Mouse (Mus musculus) lung, postnatal 0 days (tissue): ENCODE data around the gene Dgkq. TPM values are rescaled to one million over a fixed set of nuclear protein-coding genes. Genes with fewer than 3 reads are reported as not detected.

Source experiments
- ATAC-seq: fragments of 200-750 bp; cut with Nextera tagmentation; 2 replicates; pipeline ENCODE4 v1.8.0; 2017; ENCODE audit warnings: moderate library complexity
- DNase-seq: peaks from one replicate; pipeline ENCODE4 v3.0.0-alpha.2; 2016; ENCODE audit warnings: low spot score
- H3K27ac ChIP-seq: fragments of 300-500 bp; sonication (generic); 2 replicates; pipeline ENCODE4 v1.5.1; 2014; ENCODE audit warnings: antibody characterized with exemption, mild to moderate bottlenecking, low read length, mixed read lengths
- H3K27me3 ChIP-seq: fragments of 300-500 bp; sonication (generic); replicated peaks from 2 replicates; pipeline ENCODE4 v1.6.1; 2014; ENCODE audit warnings: low read length, mixed read lengths; ENCODE audit not compliant: insufficient read depth
- H3K36me3 ChIP-seq: fragments of 300-500 bp; sonication (generic); 2 replicates; pipeline ENCODE4 v1.6.1; 2014; ENCODE audit warnings: low read length, mixed read lengths; ENCODE audit not compliant: insufficient read depth
- H3K4me1 ChIP-seq: fragments of 300-500 bp; sonication (generic); 2 replicates; pipeline ENCODE4 v1.6.1; 2014; ENCODE audit warnings: antibody characterized with exemption, low read depth, low read length, mixed read lengths; ENCODE audit not compliant: insufficient read depth
- H3K4me2 ChIP-seq: fragments of 300-500 bp; sonication (generic); replicated peaks from 2 replicates; pipeline ENCODE4 v1.6.1; 2014; ENCODE audit warnings: low read depth, mild to moderate bottlenecking, low read length, moderate library complexity, mixed read lengths
- H3K4me3 ChIP-seq: fragments of 300-500 bp; sonication (generic); 2 replicates; pipeline ENCODE4 v1.5.1; 2014; ENCODE audit warnings: low read depth, low read length
- H3K9ac ChIP-seq: fragments of 300-500 bp; sonication (generic); replicated peaks from 2 replicates; pipeline ENCODE4 v1.6.1; 2014; ENCODE audit warnings: low read depth, mild to moderate bottlenecking
- H3K9me3 ChIP-seq: fragments of 300-500 bp; sonication (generic); 2 replicates; pipeline ENCODE4 v1.6.1; 2016; ENCODE audit warnings: low read length, mixed read lengths
- CTCF ChIP-seq: IDR thresholded peaks from 2 replicates; pipeline ENCODE4 v1.5.1; 2016; ENCODE audit warnings: antibody characterized with exemption, mild to moderate bottlenecking
- EP300 ChIP-seq: IDR thresholded peaks from 2 replicates; pipeline ENCODE4 v1.6.1; 2016; ENCODE audit warnings: antibody characterized with exemption, mild to moderate bottlenecking, control low read depth
- WGBS: fragments of 180-500 bp; shearing (Covaris S2); extraction: QIAGEN DNeasy Blood & Tissue Kit; methylation state at CpG from one replicate; pipeline ENCODE4 v1.1.7; 2014; 5-methylcytosine and 5-hydroxymethylcytosine counted together
- polyA plus RNA-seq: library from polyadenylated mRNA; unstranded; fragments of >200 nt; fragmentation: Nextera tagmentation; extraction: Ambion mirVana; gene quantifications from 2 replicates; pipeline ENCODE4 v1.2.1, GENCODE M21; 2015

Gene Dgkq
- polyA plus RNA-seq, 1 experiment from 2014 or later: 6.3 TPM

DNA sequence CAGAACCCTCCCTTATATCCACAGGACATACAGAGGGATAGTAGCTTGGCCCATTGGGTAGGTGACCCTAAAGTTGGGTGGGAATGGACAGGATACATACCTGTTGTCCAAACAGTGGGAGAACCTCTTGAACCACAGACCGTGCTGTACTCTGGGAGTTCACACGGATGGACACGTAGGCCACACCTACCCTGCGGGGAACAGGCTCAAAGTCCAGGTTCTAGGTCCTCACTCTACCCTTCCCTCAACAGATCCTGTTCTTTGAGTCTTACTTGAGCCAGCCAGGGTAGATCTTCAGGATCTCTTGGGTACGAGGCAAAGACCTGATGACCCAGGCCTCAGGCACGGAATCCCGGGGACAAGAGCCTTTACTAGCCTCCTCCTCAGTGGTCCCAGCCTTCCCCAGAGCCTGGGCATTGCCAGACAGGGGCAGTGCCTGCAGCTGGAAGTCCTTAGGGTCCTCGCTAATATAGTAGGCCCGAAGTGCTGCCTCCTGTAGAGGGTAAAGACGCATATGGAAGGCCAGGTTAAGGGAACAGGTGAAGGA, 15.0 kb downstream of the Dgkq start:
- H3K4me1 ChIP-seq: peaks cover 2% of the 10 kb centered on the region; the same call in 1 of the 2 replicates
- TF ChIP-seq EP300 (no peak), CTCF (no peak)
- no peak for ATAC-seq
- DNase-seq: no peak
- no peak overlapping the region for H3K27ac ChIP-seq
- H3K9me3 ChIP-seq: no peaks in the 10 kb centered on the region
- 92% methylated on average over 10 of the region's 10 CpGs for WGBS
- peaks cover 25% of the 10 kb centered on the region; the same call in 1 of the 2 replicates for H3K36me3 ChIP-seq
- H3K4me3 ChIP-seq: no peak overlapping the region
- no peak overlapping the region for H3K9ac ChIP-seq
- no peak overlapping the region for H3K4me2 ChIP-seq
- H3K27me3 ChIP-seq: no peaks in the 10 kb centered on the region

DNA sequence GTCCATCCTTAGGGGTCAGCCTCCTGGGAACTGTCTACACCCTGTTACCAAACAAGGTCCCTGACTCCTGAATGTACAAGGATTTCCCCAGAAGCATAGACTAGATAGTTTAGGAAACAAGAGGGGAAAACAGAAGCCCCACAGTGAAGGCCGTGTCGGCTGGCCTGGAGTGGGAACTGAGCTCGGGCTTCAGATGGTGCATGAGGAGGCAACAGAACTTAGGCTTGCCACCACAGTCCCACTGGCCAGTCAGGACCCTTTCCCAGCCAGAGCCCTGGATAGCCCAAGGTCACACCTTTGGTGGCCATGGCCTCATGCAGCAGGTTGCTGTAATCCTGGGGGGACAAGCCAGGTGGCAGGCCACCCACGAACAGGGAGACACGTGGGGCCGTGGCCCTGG, 16.1 kb downstream of the Dgkq start:
- Histone ChIP-seq H3K4me1 (no peaks in the 10 kb centered on the region), H3K27ac (no peak overlapping the region), H3K9ac (no peak overlapping the region), H3K9me3 (no peaks in the 10 kb centered on the region), H3K4me2 (no peak overlapping the region), H3K27me3 (no peaks in the 10 kb centered on the region), H3K4me3 (no peak overlapping the region), H3K36me3 (peaks cover 25% of the 10 kb centered on the region; the same call in 1 of the 2 replicates)
- TF ChIP-seq EP300 (no peak), CTCF (no peak)
- DNase-seq (no peak), ATAC-seq (no peak)
- WGBS: 81% methylated on average over 6 of the region's 6 CpGs

DNA sequence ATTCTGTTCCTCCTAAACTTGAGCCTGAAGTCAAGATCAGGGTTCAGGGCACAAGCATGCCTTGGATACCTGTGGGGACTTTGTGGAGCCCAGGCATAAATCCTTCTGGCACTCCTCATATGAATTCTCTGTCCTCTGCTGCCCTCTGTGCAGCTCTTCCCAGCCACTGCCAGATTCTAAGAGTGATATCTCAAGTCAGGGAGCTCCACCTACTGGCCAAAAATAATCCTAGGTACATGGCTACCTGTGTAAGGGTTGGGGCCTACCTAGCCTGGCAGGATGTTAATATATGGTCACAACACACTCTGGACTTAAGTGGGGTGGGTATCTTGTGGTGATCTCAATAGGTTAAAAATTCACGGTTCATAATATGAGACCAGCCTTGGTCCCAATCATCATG, 17.6 kb downstream of the Dgkq start:
- no peaks in the 10 kb centered on the region for H3K9me3 ChIP-seq
- no peaks in the 10 kb centered on the region for H3K27me3 ChIP-seq
- H3K27ac ChIP-seq: no peak overlapping the region
- peak; percentile 86 for DNase-seq
- no peaks in the 10 kb centered on the region for H3K4me1 ChIP-seq
- peak; percentile 62 for ATAC-seq
- H3K4me3 ChIP-seq: no peak overlapping the region
- peaks cover 25% of the 10 kb centered on the region; the same call in 1 of the 2 replicates for H3K36me3 ChIP-seq
- TF ChIP-seq CTCF: peak; percentile 87
- no peak for TF ChIP-seq EP300
- no peak overlapping the region for H3K4me2 ChIP-seq
- 36% methylated on average over 1 of the region's 1 CpGs for WGBS
- H3K9ac ChIP-seq: no peak overlapping the region

DNA sequence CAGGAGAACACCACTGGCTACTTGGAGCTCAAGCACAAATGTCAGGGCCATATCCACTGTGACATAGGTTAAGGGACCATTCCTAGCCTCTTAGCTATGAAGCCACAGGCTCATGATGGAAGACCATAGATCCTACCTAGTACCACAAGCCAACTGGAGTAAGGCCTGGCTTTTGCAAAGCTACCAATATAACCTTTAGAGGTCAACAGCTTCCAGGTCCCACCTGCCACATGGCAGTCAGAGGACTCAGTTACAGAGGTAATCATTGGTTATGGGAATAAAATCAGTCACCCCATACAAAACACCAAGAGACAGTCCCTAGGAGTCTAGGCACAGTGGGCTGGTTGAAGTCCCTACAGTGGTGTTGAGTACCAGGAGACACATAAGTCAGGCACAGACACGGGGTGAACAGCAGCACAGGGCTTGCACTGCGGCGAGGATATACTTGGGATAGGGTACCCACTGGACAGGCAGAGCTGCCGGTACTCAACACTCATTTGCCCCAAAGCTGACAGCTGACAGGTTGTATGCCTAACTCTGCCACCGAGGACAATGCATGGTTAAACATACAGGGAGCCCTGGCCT, 18.2 kb downstream of the Dgkq start:
- Histone ChIP-seq H3K4me2 (no peak overlapping the region), H3K27ac (no peak overlapping the region), H3K4me1 (no peaks in the 10 kb centered on the region), H3K9me3 (no peaks in the 10 kb centered on the region), H3K36me3 (peaks cover 25% of the 10 kb centered on the region; the same call in 1 of the 2 replicates), H3K27me3 (no peaks in the 10 kb centered on the region), H3K4me3 (no peak overlapping the region), H3K9ac (no peak overlapping the region)
- WGBS: 78% methylated on average over 5 of the region's 5 CpGs
- TF ChIP-seq EP300 (no peak), CTCF (no peak)
- no peak for ATAC-seq
- DNase-seq: no peak

DNA sequence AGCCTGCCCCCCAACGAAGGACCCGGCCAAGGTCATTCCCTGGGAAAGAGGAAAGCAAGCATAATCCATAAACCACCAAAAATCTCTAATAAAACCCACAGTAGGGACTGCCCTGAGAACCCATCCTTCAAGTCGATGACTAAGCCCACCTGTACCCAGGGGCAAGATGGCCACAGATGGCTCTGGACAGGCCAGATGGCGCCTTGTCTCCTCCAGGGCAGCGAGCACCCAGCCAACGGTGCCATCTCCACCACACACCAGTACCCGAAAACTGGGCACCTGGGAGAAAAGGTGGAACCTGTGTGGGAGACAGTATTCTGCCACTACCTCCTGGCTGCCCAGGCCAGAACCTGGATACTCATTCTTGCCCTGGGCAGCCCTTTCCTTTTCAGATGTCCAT, 19.1 kb downstream of the Dgkq start:
- Histone ChIP-seq H3K4me2 (no peak overlapping the region), H3K9ac (no peak overlapping the region), H3K4me3 (no peak overlapping the region), H3K4me1 (no peaks in the 10 kb centered on the region), H3K27ac (no peak overlapping the region), H3K27me3 (no peaks in the 10 kb centered on the region), H3K36me3 (peaks cover 23% of the 10 kb centered on the region; the same call in 1 of the 2 replicates), H3K9me3 (no peaks in the 10 kb centered on the region)
- 88% methylated on average over 7 of the region's 7 CpGs for WGBS
- TF ChIP-seq CTCF (no peak), EP300 (no peak)
- DNase-seq: no peak
- no peak for ATAC-seq

DNA sequence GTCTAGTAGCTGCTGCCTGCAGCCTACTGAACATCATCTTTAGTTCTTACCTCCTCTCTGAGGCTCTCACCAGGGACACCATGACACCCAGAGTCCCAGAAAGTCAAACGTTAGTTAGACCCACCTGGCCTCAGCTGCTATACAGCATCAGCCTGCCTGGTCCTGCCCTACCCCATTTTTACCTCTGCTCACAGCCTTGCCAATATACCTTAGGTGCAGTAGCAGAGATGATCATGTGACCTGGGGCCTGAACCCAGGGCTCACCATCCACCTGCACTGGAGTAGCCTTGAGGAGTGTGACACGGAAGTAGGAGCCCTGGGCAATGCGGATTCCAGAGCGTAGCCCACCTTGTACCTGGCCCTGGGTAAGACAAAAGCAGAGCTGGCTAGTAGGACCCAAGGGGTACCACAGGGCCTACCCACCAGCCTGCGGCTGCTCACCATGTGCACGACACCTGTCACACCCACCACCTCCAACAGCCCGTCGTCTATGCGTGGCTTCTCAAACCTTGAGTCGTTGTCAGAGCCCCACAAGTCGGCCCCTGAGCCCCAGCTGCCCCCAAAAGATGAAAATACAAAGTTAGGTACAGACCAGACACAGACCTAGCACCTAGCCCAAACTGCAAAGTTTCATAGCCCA, 20.4 kb downstream of the Dgkq start:
- TF ChIP-seq CTCF: no peak
- TF ChIP-seq EP300: no peak
- DNase-seq (no peak), ATAC-seq (no peak)
- Histone ChIP-seq H3K9me3 (no peaks in the 10 kb centered on the region), H3K36me3 (peaks cover 10% of the 10 kb centered on the region; the same call in 1 of the 2 replicates), H3K4me3 (no peak overlapping the region), H3K4me2 (no peak overlapping the region), H3K27me3 (no peaks in the 10 kb centered on the region), H3K9ac (no peak overlapping the region), H3K27ac (no peak overlapping the region), H3K4me1 (no peaks in the 10 kb centered on the region)
- 91% methylated on average over 11 of the region's 11 CpGs for WGBS
